Mouse (Mus musculus): ENCODE measurements around the gene Zfand6.

DNA sequence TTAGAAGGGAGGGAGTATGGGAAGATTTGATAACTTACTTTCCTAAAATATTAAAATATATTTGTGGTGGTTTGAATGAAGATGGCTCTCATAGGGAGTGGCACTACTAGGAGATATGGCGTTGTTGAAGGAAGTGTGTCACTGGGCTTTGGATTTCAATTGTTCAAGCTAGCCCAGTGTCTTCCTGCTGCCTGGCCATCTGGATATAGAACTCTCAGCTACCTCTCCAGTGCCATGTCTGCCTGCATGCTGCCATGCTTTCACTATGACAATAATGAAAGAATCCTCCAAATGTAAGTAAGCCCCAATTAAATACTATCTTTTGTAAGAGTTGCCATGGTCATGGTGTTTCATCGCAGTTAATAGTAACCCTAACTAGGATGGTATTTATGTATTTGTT lies 40.7 kb downstream of the Zfand6 start:
- TF ChIP-seq CTCF (IDR thresholded peaks at IDR 0.05; ENCODE audit: low read depth, low read length) (no peak), POLR2A (IDR thresholded peaks at IDR 0.05; ENCODE audit: borderline replicate concordance, low read depth, low read length) (no peak)

Data from bone marrow macrophage, adult 2 months (primary cell).